Mouse (Mus musculus) right cerebral cortex, adult 18-20 months (tissue): ENCODE measurements around the gene 1700006A11Rik.
"Not testable (repeated sequence)": the region's sequence is repeated elsewhere in the genome, so short reads cannot be mapped to it uniquely, and the experiment has no call there.

Source experiments
- DNase-seq: peaks from one replicate; pipeline ENCODE4 v3.0.0; 2022; ENCODE audit warnings: mixed read lengths

The 1700006A11Rik gene

GRCm38 (mm10) chr3:124425940-124426339 is at the start of gene 1700006A11Rik:
1700006A11Rik (minus strand) TSS chr3:124426040.
- DNase-seq = no peak

- not testable (repeated sequence) for DNase-seq
Measured at GRCm38 (mm10) chr3:124474291-124474690, 48.5 kb upstream of the 1700006A11Rik start.

DNA sequence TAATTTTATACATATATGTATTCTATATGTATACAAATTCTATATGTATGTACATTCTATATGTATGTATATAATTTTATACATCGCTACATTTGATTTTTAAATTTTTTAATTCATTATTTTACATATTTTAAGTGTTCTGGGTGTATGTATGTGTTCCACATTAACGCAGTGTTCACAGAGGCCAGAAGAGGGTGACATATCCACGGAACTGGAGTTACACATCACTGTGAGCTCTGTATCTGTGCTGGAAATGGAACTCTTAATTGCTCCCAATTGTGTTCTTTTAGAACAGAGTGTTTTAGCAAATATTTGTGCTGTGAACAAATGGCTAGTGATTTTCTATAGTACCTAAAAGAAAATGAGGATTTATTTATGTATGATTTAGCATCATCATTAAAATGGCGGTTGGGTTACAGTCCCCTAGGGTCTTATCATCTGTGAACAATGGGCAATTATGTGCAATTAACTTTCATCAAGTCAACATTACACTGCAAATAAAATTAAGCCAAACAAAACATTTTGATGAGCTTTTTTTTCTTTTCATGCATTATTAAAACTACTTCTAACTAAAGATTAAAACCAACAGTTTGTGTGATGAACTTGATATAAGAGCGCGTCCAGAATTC is 40.4 kb upstream of the 1700006A11Rik start:
- no peak for DNase-seq

DNA sequence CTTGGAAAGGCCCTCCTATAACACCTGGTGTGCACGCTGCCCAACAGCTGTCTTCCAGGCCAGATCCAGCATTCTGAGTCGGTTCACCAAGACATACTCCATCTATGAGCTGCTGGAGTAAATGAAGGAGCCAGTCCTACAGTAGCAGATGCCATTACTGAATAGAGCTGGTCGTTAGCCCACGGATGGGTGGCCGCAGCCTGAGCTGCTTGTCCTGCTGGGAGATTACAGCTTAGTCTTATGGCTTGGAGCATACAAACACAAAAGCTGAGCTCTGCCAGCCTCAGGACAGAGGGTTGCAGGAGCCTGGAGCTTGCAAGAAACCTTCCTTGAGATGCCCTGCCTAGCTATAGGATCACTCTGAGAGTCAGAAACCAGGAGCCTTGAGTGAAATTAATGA is 33.6 kb downstream of the 1700006A11Rik start:
- DNase-seq = no peak

GRCm38 (mm10) chr3:124390101-124390500 is 35.7 kb downstream of the 1700006A11Rik start:
- no peak for DNase-seq

- DNase-seq = no peak
Measured at GRCm38 (mm10) chr3:124389650-124390049, 36.2 kb downstream of the 1700006A11Rik start.

GRCm38 (mm10) chr3:124385377-124385776 is 40.5 kb downstream of the 1700006A11Rik start:
- DNase-seq = not testable (repeated sequence)

DNA sequence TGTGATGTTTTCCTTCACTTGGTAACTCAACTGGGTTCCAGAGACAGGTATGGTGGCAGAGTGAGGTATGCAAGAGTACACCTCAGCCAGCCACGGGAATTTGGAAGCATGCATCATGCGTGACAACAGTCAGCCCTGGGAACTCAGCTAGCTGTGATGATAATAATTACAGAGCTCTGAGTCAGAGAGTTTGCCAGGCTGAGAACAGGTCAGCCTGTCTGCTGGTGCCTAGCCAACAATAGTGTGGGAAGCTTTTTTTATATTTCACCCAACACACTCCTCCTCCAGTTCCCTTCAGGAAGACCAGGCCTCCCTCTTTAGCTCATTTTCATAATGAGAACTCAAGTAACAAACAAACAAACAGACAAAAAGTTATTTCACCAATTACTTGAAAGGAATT is 53.8 kb downstream of the 1700006A11Rik start:
- DNase-seq = no peak

- peak; percentile 39 for DNase-seq
Measured at GRCm38 (mm10) chr3:124357533-124357932, 68.3 kb downstream of the 1700006A11Rik start.
